Mouse (Mus musculus) liver, embryonic 13.5 days (tissue): ENCODE data around the gene Hcrtr1. TPM values are rescaled to one million over a fixed set of nuclear protein-coding genes. Genes with fewer than 3 reads are reported as not detected.
A peak's percentile ranks its signal among the peaks of the same experiment; 100 is the strongest.

Experiments
- ATAC-seq: fragments of 200-750 bp; cut with Nextera tagmentation; 2 replicates; pipeline ENCODE4 v1.8.0; 2017; ENCODE audit warnings: low read depth, mild to moderate bottlenecking, moderate number of reproducible peaks, moderate library complexity
- DNase-seq: peaks from one replicate; pipeline ENCODE4 v3.0.0; 2022
- H3K27ac ChIP-seq: fragments of 300-500 bp; sonication (generic); 2 replicates; pipeline ENCODE4 v1.5.1; 2015; ENCODE audit warnings: moderate library complexity, mild to moderate bottlenecking, inconsistent platforms
- H3K27me3 ChIP-seq: fragments of 300-500 bp; sonication (generic); 2 replicates; pipeline ENCODE4 v1.6.1; 2015; ENCODE audit warnings: mild to moderate bottlenecking, inconsistent platforms
- H3K36me3 ChIP-seq: fragments of 300-500 bp; sonication (generic); 2 replicates; pipeline ENCODE4 v1.6.1; 2015; ENCODE audit warnings: mild to moderate bottlenecking, inconsistent platforms
- H3K4me1 ChIP-seq: fragments of 300-500 bp; sonication (generic); replicated peaks from 2 replicates; pipeline ENCODE4 v1.6.1; 2015; ENCODE audit warnings: inconsistent platforms
- H3K4me2 ChIP-seq: fragments of 300-500 bp; sonication (generic); 2 replicates; pipeline ENCODE4 v1.6.1; 2015; ENCODE audit warnings: inconsistent platforms, mild to moderate bottlenecking, moderate library complexity
- H3K4me3 ChIP-seq: fragments of 300-500 bp; sonication (generic); replicated peaks from 2 replicates; pipeline ENCODE4 v1.5.1; 2015; ENCODE audit warnings: mild to moderate bottlenecking, inconsistent platforms
- H3K9ac ChIP-seq: fragments of 300-500 bp; sonication (generic); 2 replicates; pipeline ENCODE4 v1.6.1; 2015; ENCODE audit warnings: mild to moderate bottlenecking, inconsistent platforms
- H3K9me3 ChIP-seq: fragments of 300-500 bp; sonication (generic); replicated peaks from 2 replicates; pipeline ENCODE4 v1.6.1; 2016; ENCODE audit warnings: inconsistent platforms
- WGBS: fragments of 180-500 bp; shearing (Covaris S2); methylation state at CpG from one replicate; pipeline ENCODE4 v1.1.7; 2015; ENCODE audit not compliant: insufficient replicate concordance; 5-methylcytosine and 5-hydroxymethylcytosine counted together
- polyA plus RNA-seq: library from polyadenylated mRNA; unstranded; fragments of >200 nt; fragmentation: Nextera tagmentation; extraction: Ambion mirVana; gene quantifications from 2 replicates; pipeline ENCODE4 v1.2.1, GENCODE M21; 2015

Hcrtr1 gene
- polyA plus RNA-seq, 1 experiment from 2014 or later, result 0.05 TPM

DNA sequence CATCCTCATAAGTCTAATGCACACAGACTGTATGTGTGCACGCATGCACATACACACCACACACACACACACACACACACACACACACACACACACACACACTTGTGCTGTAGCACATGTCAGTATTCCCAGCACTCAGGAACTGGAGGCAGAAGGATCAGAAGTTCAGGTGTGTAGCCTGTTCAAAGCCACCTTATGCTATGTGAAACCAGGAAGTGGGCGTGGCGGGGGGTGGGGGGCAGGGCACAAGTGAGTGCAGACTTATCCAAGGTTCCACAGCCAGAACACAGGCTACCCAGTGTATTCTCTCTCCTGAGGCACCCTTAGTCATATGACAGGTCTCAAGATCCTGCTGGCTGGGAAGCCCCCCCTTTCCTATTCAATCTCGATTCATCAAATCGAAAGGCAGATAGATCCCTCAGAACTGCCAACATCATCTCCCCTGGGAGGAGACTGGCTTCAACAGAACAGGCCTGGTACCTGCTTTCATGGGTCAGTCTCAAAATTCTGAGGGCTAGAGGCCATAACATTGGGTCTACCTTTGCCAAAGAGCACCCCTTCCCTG is 37.1 kb upstream of the Hcrtr1 start:
- 56% methylated on average over 5 of the region's 5 CpGs for WGBS
- DNase-seq, result no peak
- Histone ChIP-seq H3K4me1 (peaks cover 56% of the 10 kb centered on the region), H3K9me3 (no peaks in the 10 kb centered on the region), H3K9ac (no peak overlapping the region), H3K27me3 (peaks cover 53% of the 10 kb centered on the region), H3K36me3 (no peaks in the 10 kb centered on the region), H3K4me3 (no peak overlapping the region), H3K4me2 (no peak overlapping the region), H3K27ac (no peak overlapping the region)
- no peak for ATAC-seq

- 7% methylated on average over 14 of the region's 14 CpGs for WGBS
- DNase-seq, result no peak
- H3K9me3 ChIP-seq, result no peaks in the 10 kb centered on the region
- peak within 1 kb of the TSS; percentile 75 for H3K9ac ChIP-seq
- peak within 1 kb of the TSS; percentile 65 for H3K4me3 ChIP-seq
- H3K4me1 ChIP-seq, result peaks cover 58% of the 10 kb centered on the region
- no peak for ATAC-seq
- H3K27ac ChIP-seq, result peak within 1 kb of the TSS; percentile 86
- peaks cover 58% of the 10 kb centered on the region for H3K27me3 ChIP-seq
- peak within 1 kb of the TSS; percentile 71 for H3K4me2 ChIP-seq
- H3K36me3 ChIP-seq, result no peaks in the 10 kb centered on the region
Observed at GRCm38 (mm10) chr4:130175072-130175711, 36.0 kb upstream of the Hcrtr1 start, which contains the start of gene Tinagl1. Tinagl1 (minus strand) TSS chr4:130175122.

DNA sequence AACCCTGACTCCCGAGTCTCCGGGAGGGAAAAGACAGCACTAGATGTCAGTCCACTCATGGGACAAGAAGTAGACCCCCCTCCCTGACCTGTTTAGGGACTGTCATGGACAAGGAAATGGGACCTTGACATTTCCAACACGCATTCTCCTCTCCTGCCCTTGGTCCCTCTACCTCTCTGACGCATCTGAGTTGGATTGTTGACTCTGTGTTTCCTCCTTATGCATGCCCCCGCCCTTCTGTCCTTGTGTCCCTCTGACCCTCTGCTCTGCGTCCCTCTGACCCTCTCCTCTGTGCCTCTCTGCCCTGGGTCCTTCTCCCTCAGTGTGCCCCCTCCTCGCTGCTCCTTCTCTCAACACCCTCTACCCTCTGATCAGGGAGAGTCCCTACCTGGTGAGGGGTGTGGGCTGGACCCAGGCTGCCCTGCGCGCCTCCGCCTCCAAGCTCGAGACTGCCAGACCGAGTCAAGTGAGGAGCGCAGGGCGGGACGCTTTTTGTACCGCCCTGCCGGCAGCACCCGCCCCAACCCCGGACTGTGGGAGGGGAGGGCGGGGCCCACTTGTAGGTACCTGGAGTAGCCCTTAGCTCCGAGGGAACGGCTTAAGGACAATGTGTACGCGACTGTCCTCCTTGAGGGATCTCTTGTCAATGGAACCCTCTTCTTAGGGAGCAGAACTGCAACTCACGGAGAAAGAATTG is 35.3 kb upstream of the Hcrtr1 start:
- H3K27me3 ChIP-seq, result peaks cover 59% of the 10 kb centered on the region
- H3K4me1 ChIP-seq, result peaks cover 62% of the 10 kb centered on the region
- 3% methylated on average over 25 of the region's 25 CpGs for WGBS
- peak overlapping the region; percentile 71 for H3K4me2 ChIP-seq
- ATAC-seq (peak; percentile 85), DNase-seq (peak; percentile 62)
- H3K27ac ChIP-seq, result peak overlapping the region; percentile 86
- H3K36me3 ChIP-seq, result no peaks in the 10 kb centered on the region
- H3K4me3 ChIP-seq, result peak overlapping the region; percentile 65
- H3K9me3 ChIP-seq, result no peaks in the 10 kb centered on the region
- H3K9ac ChIP-seq, result peak overlapping the region; percentile 75

DNA sequence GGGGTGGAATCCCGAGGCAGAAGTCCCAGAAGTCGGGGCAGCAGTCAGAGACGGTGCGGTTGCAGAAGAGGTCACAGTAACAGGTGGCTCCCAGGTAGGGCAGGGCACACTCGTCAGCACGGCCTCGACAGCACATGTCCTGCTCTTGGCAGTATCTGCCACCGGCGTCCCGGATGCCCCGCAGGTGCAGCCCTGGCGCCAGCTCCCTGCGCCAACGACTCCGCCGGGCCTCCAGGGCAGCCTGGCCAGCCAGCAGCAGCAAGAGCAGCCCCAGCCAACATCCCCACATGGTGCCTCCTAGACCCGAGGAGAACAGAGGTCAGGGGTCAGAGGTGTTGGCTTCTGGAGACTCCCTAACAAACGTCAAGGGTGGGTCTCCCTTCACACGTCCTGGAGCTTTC is 34.8 kb upstream of the Hcrtr1 start:
- Histone ChIP-seq H3K4me3 (peak overlapping the region; percentile 65), H3K36me3 (peaks cover 4% of the 10 kb centered on the region; the same call in 1 of the 2 replicates), H3K4me1 (peaks cover 64% of the 10 kb centered on the region), H3K9me3 (no peaks in the 10 kb centered on the region), H3K27me3 (peaks cover 62% of the 10 kb centered on the region), H3K9ac (peak overlapping the region; percentile 75), H3K27ac (peak overlapping the region; percentile 86), H3K4me2 (peak overlapping the region; percentile 71)
- ATAC-seq (peak; percentile 33), DNase-seq (no peak)
- 38% methylated on average over 19 of the region's 19 CpGs for WGBS

GRCm38 (mm10) chr4:130173060-130173822 is 34.1 kb upstream of the Hcrtr1 start:
- Histone ChIP-seq H3K9me3 (no peaks in the 10 kb centered on the region), H3K27ac (peak overlapping the region; percentile 86), H3K36me3 (peaks cover 10% of the 10 kb centered on the region; the same call in 1 of the 2 replicates), H3K9ac (peak overlapping the region; percentile 75), H3K4me2 (peak overlapping the region; percentile 71), H3K27me3 (peaks cover 69% of the 10 kb centered on the region), H3K4me3 (peak overlapping the region; percentile 65), H3K4me1 (peaks cover 71% of the 10 kb centered on the region)
- peak; percentile 85 for ATAC-seq
- 45% methylated on average over 11 of the region's 11 CpGs for WGBS
- peak; percentile 70 for DNase-seq

- Histone ChIP-seq H3K9ac (peak overlapping the region; percentile 22), H3K36me3 (peaks cover 14% of the 10 kb centered on the region; the same call in 1 of the 2 replicates), H3K4me1 (peaks cover 78% of the 10 kb centered on the region), H3K9me3 (no peaks in the 10 kb centered on the region), H3K4me3 (peak overlapping the region; percentile 65), H3K27ac (peak overlapping the region; percentile 86; the same call in 1 of the 2 replicates), H3K27me3 (peaks cover 72% of the 10 kb centered on the region), H3K4me2 (peak overlapping the region; percentile 71)
- ATAC-seq (no peak), DNase-seq (no peak)
- 54% methylated on average over 11 of the region's 11 CpGs for WGBS
Observed at GRCm38 (mm10) chr4:130171951-130172765, 33.0 kb upstream of the Hcrtr1 start.

DNA sequence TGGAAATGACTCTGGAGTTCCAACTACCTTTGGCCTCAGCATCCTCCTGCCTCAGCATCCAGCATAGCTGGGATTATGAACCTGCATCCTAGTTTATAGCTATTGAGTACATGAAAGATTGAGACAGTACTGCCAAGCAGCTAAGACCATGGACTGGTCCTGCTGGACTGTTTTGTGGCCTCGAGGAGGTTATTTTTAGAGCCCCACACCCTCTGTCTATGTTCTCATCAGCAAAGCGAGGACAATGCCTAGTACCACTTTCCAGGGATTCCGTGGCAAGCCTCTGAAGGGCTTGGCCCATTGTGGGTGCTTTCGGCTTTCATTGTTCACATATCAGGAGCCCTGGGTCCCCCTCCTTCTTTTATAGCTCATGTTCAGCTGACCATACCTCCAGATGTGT is 31.2 kb upstream of the Hcrtr1 start:
- H3K4me2 ChIP-seq, result no peak overlapping the region
- peaks cover 63% of the 10 kb centered on the region for H3K4me1 ChIP-seq
- peaks cover 27% of the 10 kb centered on the region; the same call in 1 of the 2 replicates for H3K36me3 ChIP-seq
- no peak overlapping the region for H3K9ac ChIP-seq
- ATAC-seq (no peak), DNase-seq (no peak)
- no peak overlapping the region for H3K27ac ChIP-seq
- H3K4me3 ChIP-seq, result no peak overlapping the region
- H3K27me3 ChIP-seq, result peaks cover 72% of the 10 kb centered on the region
- WGBS, result 62% methylated on average over 4 of the region's 4 CpGs
- H3K9me3 ChIP-seq, result no peaks in the 10 kb centered on the region

GRCm38 (mm10) chr4:130169411-130169971 is 30.3 kb upstream of the Hcrtr1 start:
- 66% methylated on average over 16 of the region's 16 CpGs for WGBS
- Histone ChIP-seq H3K9ac (no peak overlapping the region), H3K4me1 (peaks cover 54% of the 10 kb centered on the region), H3K9me3 (no peaks in the 10 kb centered on the region), H3K27me3 (peaks cover 70% of the 10 kb centered on the region), H3K4me3 (no peak overlapping the region), H3K27ac (no peak overlapping the region), H3K4me2 (no peak overlapping the region), H3K36me3 (peaks cover 27% of the 10 kb centered on the region; the same call in 1 of the 2 replicates)
- no peak for ATAC-seq
- no peak for DNase-seq

DNA sequence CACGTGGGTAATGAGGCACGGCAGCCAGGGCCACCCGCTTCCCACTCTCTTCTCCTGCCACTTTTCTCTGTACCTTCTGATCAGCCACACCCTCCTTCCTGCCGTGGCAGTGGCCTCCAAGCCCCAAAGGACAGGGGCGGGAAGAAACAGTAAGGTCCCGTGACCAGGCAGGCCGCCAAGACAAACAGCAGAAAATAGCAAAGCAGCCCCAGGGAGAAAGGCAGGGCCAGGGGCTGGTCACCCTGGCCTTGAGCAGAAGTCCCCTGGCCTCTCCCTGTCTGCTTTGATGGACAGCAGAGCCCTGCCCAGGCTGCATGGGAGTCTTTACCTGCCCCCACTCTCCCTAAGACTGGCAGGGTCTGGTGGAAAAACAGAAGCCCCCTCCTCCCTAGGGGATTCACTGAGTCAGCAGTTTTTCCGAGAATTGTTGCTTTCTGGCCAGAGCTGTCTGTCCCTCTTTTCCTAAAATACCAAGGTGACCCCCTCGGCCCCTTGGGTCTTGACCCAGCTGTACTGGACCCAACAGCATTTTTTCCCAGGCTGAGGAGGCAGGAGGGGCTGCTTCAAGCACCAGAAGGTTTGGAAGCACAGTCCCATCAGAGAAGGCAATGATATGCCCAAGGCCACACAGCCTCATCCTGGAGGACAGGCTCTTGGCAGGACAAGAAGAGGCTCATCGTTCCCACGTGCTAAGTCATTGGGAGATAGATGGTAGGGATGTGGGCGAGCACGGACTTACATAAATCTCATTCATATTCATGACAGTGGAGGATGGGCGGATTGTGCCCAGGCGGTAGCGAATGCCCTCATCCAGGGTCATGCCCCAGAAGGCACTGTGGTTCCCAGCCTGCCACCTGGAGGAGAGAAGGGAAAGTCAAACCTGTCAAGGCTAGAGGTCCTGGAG is 29.4 kb upstream of the Hcrtr1 start:
- Histone ChIP-seq H3K4me3 (no peak overlapping the region), H3K9me3 (no peaks in the 10 kb centered on the region), H3K27ac (no peak overlapping the region), H3K36me3 (peaks cover 27% of the 10 kb centered on the region; the same call in 1 of the 2 replicates), H3K4me1 (peaks cover 48% of the 10 kb centered on the region), H3K4me2 (peak overlapping the region; percentile 15; the same call in 1 of the 2 replicates), H3K9ac (no peak overlapping the region), H3K27me3 (peaks cover 70% of the 10 kb centered on the region)
- no peak for DNase-seq
- peak; percentile 42 for ATAC-seq
- 43% methylated on average over 16 of the region's 16 CpGs for WGBS
